Mouse (Mus musculus): ENCODE data around the gene Kdsr. TPM values are rescaled to one million over a fixed set of nuclear protein-coding genes. Genes with fewer than 3 reads are reported as not detected.

The Kdsr gene
- polyA plus RNA-seq, 2 experiments = 7.9 to 16.2 TPM

DNA sequence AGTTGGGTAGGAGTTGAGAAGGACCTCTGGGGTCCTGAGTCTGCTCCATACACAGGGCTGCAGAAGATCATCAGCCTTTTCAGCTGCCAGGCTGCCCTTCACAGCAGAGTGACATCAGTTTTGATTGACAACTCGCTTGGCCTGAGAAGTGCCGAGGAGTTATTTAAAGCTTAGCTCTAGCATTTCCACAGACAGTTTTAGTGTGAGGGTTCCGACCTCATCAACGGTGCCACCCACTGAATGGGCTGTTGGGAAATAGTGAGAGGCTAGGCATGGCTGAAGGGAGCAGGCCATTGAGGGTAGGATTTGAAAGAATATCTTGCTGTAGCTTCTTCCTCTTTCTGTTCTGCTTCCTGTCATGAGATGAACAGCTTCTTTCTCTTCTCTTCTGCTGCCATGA, 63.9 kb downstream of the Kdsr start:
- H3K4me1 ChIP-seq (ENCODE audit: control insufficient read depth, insufficient read depth, low read length) = 0 out of 2 replicates have a peak, but pooled peaks cover 3% of the 10 kb centered on the region
- 0 out of 2 replicates have a peak, but pooled peaks cover 5% of the 10 kb centered on the region for H3K36me3 ChIP-seq (ENCODE audit: control insufficient read depth, insufficient read depth, low read length)
- DNase-seq (ENCODE audit: low spot score) = no peak
- H3K9me3 ChIP-seq (ENCODE audit: control insufficient read depth, low read length) = no peaks in the 10 kb centered on the region
- no peak overlapping the region for H3K27ac ChIP-seq (replicated peaks; ENCODE audit: low read depth, low read length)
- H3K27me3 ChIP-seq (ENCODE audit: control insufficient read depth, insufficient read depth, low read length) = no peaks in the 10 kb centered on the region
- ATAC-seq (ENCODE audit: low FRiP score, low read depth) = no peak
- no peak overlapping the region for H3K9ac ChIP-seq (ENCODE audit: low read depth, low read length, severe bottlenecking)
- H3K4me3 ChIP-seq (replicated peaks; ENCODE audit: low read length) = no peak overlapping the region
- no peak overlapping the region for H3K4me2 ChIP-seq (replicated peaks; ENCODE audit: low read depth, low read length, severe bottlenecking)
- TF ChIP-seq POLR2A (IDR thresholded peaks at IDR 0.05; ENCODE audit: borderline replicate concordance, extremely low read depth, insufficient read depth, insufficient read length) = no peak
- 89% methylated on average over 4 of the region's 4 CpGs for WGBS

- H3K9ac ChIP-seq (ENCODE audit: low read depth, low read length, severe bottlenecking) = no peak overlapping the region
- 88% methylated on average over 6 of the region's 6 CpGs for WGBS
These were observed 65.2 kb downstream of the Kdsr start for GRCm38 (mm10) chr1:106694316-106694715.

DNA sequence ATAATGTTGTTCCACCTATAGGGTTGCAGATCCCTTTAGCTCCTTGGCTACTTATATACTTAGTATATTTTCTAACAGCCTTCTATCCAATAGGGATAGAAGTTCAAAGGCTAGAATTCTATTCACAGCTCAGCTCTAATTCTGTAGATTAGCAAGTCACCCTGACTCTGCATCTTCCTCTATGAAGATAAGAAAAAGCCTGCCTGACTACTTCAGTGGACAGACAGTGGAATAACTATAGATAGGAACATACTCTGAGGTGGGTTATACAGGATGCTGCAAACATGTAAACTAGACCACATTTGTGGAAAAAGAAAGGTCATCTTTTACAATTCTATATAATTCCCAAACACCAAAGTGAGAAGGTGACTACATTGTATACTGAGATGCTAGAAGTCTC, 66.9 kb downstream of the Kdsr start:
- DNase-seq (ENCODE audit: low spot score) (no peak), ATAC-seq (ENCODE audit: low FRiP score, low read depth) (no peak)
- 0 out of 2 replicates have a peak, but pooled peaks cover 3% of the 10 kb centered on the region for H3K4me1 ChIP-seq (ENCODE audit: control insufficient read depth, insufficient read depth, low read length)
- H3K9ac ChIP-seq (ENCODE audit: low read depth, low read length, severe bottlenecking) = no peak overlapping the region
- no peaks in the 10 kb centered on the region for H3K9me3 ChIP-seq (ENCODE audit: control insufficient read depth, low read length)
- no peak overlapping the region for H3K27ac ChIP-seq (replicated peaks; ENCODE audit: low read depth, low read length)
- H3K36me3 ChIP-seq (ENCODE audit: control insufficient read depth, insufficient read depth, low read length) = 0 out of 2 replicates have a peak, but pooled peaks cover 5% of the 10 kb centered on the region
- H3K4me2 ChIP-seq (replicated peaks; ENCODE audit: low read depth, low read length, severe bottlenecking) = no peak overlapping the region
- no peak for TF ChIP-seq POLR2A (IDR thresholded peaks at IDR 0.05; ENCODE audit: borderline replicate concordance, extremely low read depth, insufficient read depth, insufficient read length)
- H3K27me3 ChIP-seq (ENCODE audit: control insufficient read depth, insufficient read depth, low read length) = no peaks in the 10 kb centered on the region
- H3K4me3 ChIP-seq (replicated peaks; ENCODE audit: low read length) = no peak overlapping the region

More at GRCm38 (mm10) chr1:106694316-106694715, 65.2 kb downstream of the Kdsr start:
- no peak for DNase-seq (ENCODE audit: low spot score)
- no peaks in the 10 kb centered on the region for H3K27me3 ChIP-seq (ENCODE audit: control insufficient read depth, insufficient read depth, low read length)
- ATAC-seq (ENCODE audit: low FRiP score, low read depth) = no peak
- H3K9me3 ChIP-seq (ENCODE audit: control insufficient read depth, low read length) = no peaks in the 10 kb centered on the region
- 0 out of 2 replicates have a peak, but pooled peaks cover 5% of the 10 kb centered on the region for H3K36me3 ChIP-seq (ENCODE audit: control insufficient read depth, insufficient read depth, low read length)
- no peak overlapping the region for H3K27ac ChIP-seq (replicated peaks; ENCODE audit: low read depth, low read length)
- TF ChIP-seq POLR2A (IDR thresholded peaks at IDR 0.05; ENCODE audit: borderline replicate concordance, extremely low read depth, insufficient read depth, insufficient read length) = no peak
- no peak overlapping the region for H3K4me2 ChIP-seq (replicated peaks; ENCODE audit: low read depth, low read length, severe bottlenecking)
- 0 out of 2 replicates have a peak, but pooled peaks cover 3% of the 10 kb centered on the region for H3K4me1 ChIP-seq (ENCODE audit: control insufficient read depth, insufficient read depth, low read length)
- no peak overlapping the region for H3K4me3 ChIP-seq (replicated peaks; ENCODE audit: low read length)

DNA sequence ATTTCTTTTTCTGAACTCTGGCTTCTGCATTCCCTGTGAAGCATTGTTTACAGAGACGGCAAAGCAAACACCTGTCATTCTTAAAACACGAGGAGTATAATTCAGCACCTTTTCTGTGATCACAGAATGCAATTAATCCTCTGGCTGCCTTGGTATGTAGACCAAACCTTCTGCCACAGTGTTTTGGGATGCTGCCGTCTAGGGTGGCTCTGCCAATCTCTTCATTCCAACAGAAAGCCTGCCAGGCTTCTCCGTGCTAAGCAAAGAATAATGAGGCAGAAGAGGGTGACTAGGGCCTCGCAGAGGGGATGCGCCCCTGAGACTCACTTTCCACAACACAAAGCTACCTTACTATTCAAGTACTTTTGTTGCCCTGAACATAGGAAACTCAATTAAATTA, 68.6 kb downstream of the Kdsr start:
- Histone ChIP-seq H3K9ac (ENCODE audit: low read depth, low read length, severe bottlenecking) (no peak overlapping the region), H3K4me2 (replicated peaks; ENCODE audit: low read depth, low read length, severe bottlenecking) (no peak overlapping the region), H3K27ac (replicated peaks; ENCODE audit: low read depth, low read length) (no peak overlapping the region), H3K27me3 (ENCODE audit: control insufficient read depth, insufficient read depth, low read length) (no peaks in the 10 kb centered on the region), H3K4me3 (replicated peaks; ENCODE audit: low read length) (no peak overlapping the region), H3K9me3 (ENCODE audit: control insufficient read depth, low read length) (no peaks in the 10 kb centered on the region), H3K4me1 (ENCODE audit: control insufficient read depth, insufficient read depth, low read length) (0 out of 2 replicates have a peak, but pooled peaks cover 3% of the 10 kb centered on the region), H3K36me3 (ENCODE audit: control insufficient read depth, insufficient read depth, low read length) (0 out of 2 replicates have a peak, but pooled peaks cover 5% of the 10 kb centered on the region)
- ATAC-seq (ENCODE audit: low FRiP score, low read depth) = no peak
- no peak for DNase-seq (ENCODE audit: low spot score)
- no peak for TF ChIP-seq POLR2A (IDR thresholded peaks at IDR 0.05; ENCODE audit: borderline replicate concordance, extremely low read depth, insufficient read depth, insufficient read length)
- WGBS = 84% methylated on average over 6 of the region's 6 CpGs

DNA sequence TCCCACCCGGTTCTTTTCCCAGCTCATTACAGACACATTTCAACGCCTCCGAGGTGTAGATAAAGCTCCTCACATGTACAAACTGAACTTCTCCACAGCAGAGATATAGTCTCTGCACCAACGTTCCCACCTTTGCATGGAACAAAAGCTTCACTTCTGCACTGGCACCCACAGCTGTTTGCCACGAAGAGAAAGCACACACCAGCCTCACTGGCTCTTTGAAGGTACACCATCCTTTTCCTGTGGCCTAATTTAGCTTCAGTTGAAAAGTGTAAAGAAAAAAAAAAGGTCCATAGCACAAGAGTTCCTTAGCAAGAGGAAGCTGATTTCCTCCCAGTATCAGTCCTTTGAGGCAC, 71.4 kb downstream of the Kdsr start:
- no peaks in the 10 kb centered on the region for H3K27me3 ChIP-seq (ENCODE audit: control insufficient read depth, insufficient read depth, low read length)
- H3K9me3 ChIP-seq (ENCODE audit: control insufficient read depth, low read length) = no peaks in the 10 kb centered on the region
- H3K27ac ChIP-seq (replicated peaks; ENCODE audit: low read depth, low read length) = no peak overlapping the region
- H3K4me2 ChIP-seq (replicated peaks; ENCODE audit: low read depth, low read length, severe bottlenecking) = no peak overlapping the region
- H3K36me3 ChIP-seq (ENCODE audit: control insufficient read depth, insufficient read depth, low read length) = peaks cover 4% of the 10 kb centered on the region; the same call in 1 of the 2 replicates
- no peak for DNase-seq (ENCODE audit: low spot score)
- H3K4me1 ChIP-seq (ENCODE audit: control insufficient read depth, insufficient read depth, low read length) = 0 out of 2 replicates have a peak, but pooled peaks cover 3% of the 10 kb centered on the region
- H3K9ac ChIP-seq (ENCODE audit: low read depth, low read length, severe bottlenecking) = no peak overlapping the region
- WGBS = 78% methylated on average over 5 of the region's 5 CpGs
- no peak for TF ChIP-seq POLR2A (IDR thresholded peaks at IDR 0.05; ENCODE audit: borderline replicate concordance, extremely low read depth, insufficient read depth, insufficient read length)
- no peak overlapping the region for H3K4me3 ChIP-seq (replicated peaks; ENCODE audit: low read length)
- no peak for ATAC-seq (ENCODE audit: low FRiP score, low read depth)

All from limb, embryonic 14.5 days (tissue).